Comparison of ENCODE assay signal across 25 mouse cellular contexts in the genomic region with DNA sequence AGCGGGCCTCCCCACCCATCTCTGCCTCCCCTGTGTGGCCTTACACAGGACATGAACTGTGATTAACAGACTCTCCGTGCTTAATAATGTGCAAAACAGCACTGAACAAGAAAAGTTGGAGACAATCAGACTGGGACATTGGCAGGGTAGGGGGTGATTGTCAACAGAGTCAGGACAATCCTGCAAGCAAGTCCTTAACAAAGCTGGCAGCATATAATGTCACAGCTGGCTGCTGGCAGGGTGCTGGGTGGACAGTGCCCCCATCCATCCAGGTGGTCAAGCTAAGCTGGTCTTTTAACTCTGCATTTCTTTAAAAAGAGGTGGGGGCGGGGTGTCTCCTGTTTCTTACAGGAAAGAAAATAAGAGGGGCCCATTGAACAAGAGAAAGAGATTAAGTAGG.
A peak's percentile ranks its signal among the peaks of the same experiment; 100 is the strongest.
DNase-seq lines count a peak whose midpoint lies in the region; ATAC-seq and TF ChIP-seq lines count a peak whose summit lies in the region.
"Had no signal": no experiment of that assay in that cellular context is flagged by ENCODE, and none has a peak within 500 bp of the region (broad histone marks: within the 10 kb centered on the region; RNA-seq: fewer than 3 reads in every experiment).

No protein-coding gene starts in this region.

- ATAC-seq in forebrain, embryonic 11.5 days (replicated peaks; ENCODE audit: low FRiP score): peak; percentile 81
- no peak for ATAC-seq in forebrain, embryonic 13.5 days
- ATAC-seq in kidney, embryonic 15.5 days (replicated peaks; ENCODE audit: low FRiP score): peak; percentile 36; the same call in 1 of the 2 replicates
- ATAC-seq in kidney, embryonic 14.5 days (ENCODE audit: low FRiP score, low TSS enrichment): no peak
- ATAC-seq in stomach, embryonic 14.5 days (ENCODE audit: insufficient number of reproducible peaks, insufficient read depth, low FRiP score, low read depth): 0 out of 2 replicates have a peak, but pooled peaks have one; percentile 37
- no peak for ATAC-seq in stomach, postnatal 0 days (ENCODE audit: low FRiP score, low TSS enrichment)
- ATAC-seq: activated CD4-positive, CD25-positive, alpha-beta regulatory T cell, adult 4 months; CD4-positive, CD25-positive, alpha-beta regulatory T cell, adult 4 months; forebrain, postnatal 0 days; Patski had no signal

- peaks cover 18% of the 10 kb centered on the region for H3K27me3 ChIP-seq in forebrain, embryonic 11.5 days (ENCODE audit: control insufficient read depth, insufficient read depth, low read length)
- H3K27me3 ChIP-seq in forebrain, embryonic 13.5 days: peaks cover 61% of the 10 kb centered on the region
- no peaks in the 10 kb centered on the region for H3K27me3 ChIP-seq in kidney, embryonic 15.5 days
- H3K27me3 ChIP-seq in kidney, embryonic 14.5 days (ENCODE audit: control insufficient read depth, insufficient read depth, low read length): no peaks in the 10 kb centered on the region
- no peaks in the 10 kb centered on the region for H3K27me3 ChIP-seq in stomach, embryonic 14.5 days (ENCODE audit: control insufficient read depth, insufficient read depth, low read length)
- H3K27me3 ChIP-seq in stomach, postnatal 0 days (ENCODE audit: control insufficient read depth, insufficient read depth, low read length): no peaks in the 10 kb centered on the region
- H3K27me3 ChIP-seq: CH12.LX; embryonic facial prominence, embryonic 12.5 days had no signal

- H3K27ac ChIP-seq in forebrain, embryonic 11.5 days (ENCODE audit: low read depth, low read length): no peak overlapping the region
- no peak overlapping the region for H3K27ac ChIP-seq in forebrain, embryonic 13.5 days
- no peak overlapping the region for H3K27ac ChIP-seq in kidney, embryonic 15.5 days
- H3K27ac ChIP-seq in kidney, embryonic 14.5 days (ENCODE audit: low read depth, low read length): no peak overlapping the region
- no peak overlapping the region for H3K27ac ChIP-seq in stomach, embryonic 14.5 days (ENCODE audit: low read length)
- no peak overlapping the region for H3K27ac ChIP-seq in stomach, postnatal 0 days (replicated peaks)
- H3K27ac ChIP-seq: embryonic facial prominence, embryonic 10.5 days; embryonic facial prominence, embryonic 12.5 days had no signal

- no peak overlapping the region for H3K4me3 ChIP-seq in forebrain, embryonic 11.5 days (ENCODE audit: low read depth, low read length)
- no peak overlapping the region for H3K4me3 ChIP-seq in forebrain, embryonic 13.5 days
- H3K4me3 ChIP-seq in kidney, embryonic 15.5 days (replicated peaks): no peak overlapping the region
- H3K4me3 ChIP-seq in kidney, embryonic 14.5 days (ENCODE audit: low read length): no peak overlapping the region
- no peak overlapping the region for H3K4me3 ChIP-seq in stomach, embryonic 14.5 days (ENCODE audit: low read depth, low read length)
- H3K4me3 ChIP-seq in stomach, postnatal 0 days (ENCODE audit: low read depth, low read length): no peak overlapping the region
- H3K4me3 ChIP-seq: embryonic facial prominence, embryonic 10.5 days; embryonic facial prominence, embryonic 12.5 days had no signal

- H3K4me2 ChIP-seq in forebrain, embryonic 11.5 days (ENCODE audit: low read depth, low read length, severe bottlenecking): no peak overlapping the region
- H3K4me2 ChIP-seq in forebrain, embryonic 13.5 days: no peak overlapping the region
- no peak overlapping the region for H3K4me2 ChIP-seq in kidney, embryonic 15.5 days
- H3K4me2 ChIP-seq in kidney, embryonic 14.5 days (replicated peaks; ENCODE audit: low read depth, low read length): no peak overlapping the region
- H3K4me2 ChIP-seq in stomach, embryonic 14.5 days (replicated peaks; ENCODE audit: low read depth, low read length): no peak overlapping the region
- no peak overlapping the region for H3K4me2 ChIP-seq in stomach, postnatal 0 days (replicated peaks; ENCODE audit: low read depth)
- H3K4me2 ChIP-seq: embryonic facial prominence, embryonic 12.5 days had no signal

- H3K9me3 ChIP-seq in forebrain, embryonic 11.5 days (ENCODE audit: control insufficient read depth, low read length): no peaks in the 10 kb centered on the region
- H3K9me3 ChIP-seq in forebrain, embryonic 13.5 days (replicated peaks): no peaks in the 10 kb centered on the region
- no peaks in the 10 kb centered on the region for H3K9me3 ChIP-seq in kidney, embryonic 15.5 days (replicated peaks)
- H3K9me3 ChIP-seq in kidney, embryonic 14.5 days (ENCODE audit: control insufficient read depth, low read length): no peaks in the 10 kb centered on the region
- no peaks in the 10 kb centered on the region for H3K9me3 ChIP-seq in stomach, embryonic 14.5 days (ENCODE audit: control insufficient read depth, low read depth, low read length)
- no peaks in the 10 kb centered on the region for H3K9me3 ChIP-seq in stomach, postnatal 0 days (ENCODE audit: control insufficient read depth, low read length)
- H3K9me3 ChIP-seq: embryonic facial prominence, embryonic 10.5 days; embryonic facial prominence, embryonic 12.5 days had no signal

- no peak overlapping the region for H3K9ac ChIP-seq in forebrain, embryonic 11.5 days (ENCODE audit: low read length)
- no peak overlapping the region for H3K9ac ChIP-seq in forebrain, embryonic 13.5 days
- no peak overlapping the region for H3K9ac ChIP-seq in kidney, embryonic 15.5 days
- H3K9ac ChIP-seq in kidney, embryonic 14.5 days (ENCODE audit: low read depth, low read length): no peak overlapping the region
- no peak overlapping the region for H3K9ac ChIP-seq in stomach, embryonic 14.5 days (replicated peaks; ENCODE audit: low read depth, low read length)
- no peak overlapping the region for H3K9ac ChIP-seq in stomach, postnatal 0 days (ENCODE audit: low read length)
- H3K9ac ChIP-seq: embryonic facial prominence, embryonic 12.5 days; forebrain, postnatal 0 days had no signal

- peak; percentile 3 for DNase-seq in embryo, embryonic 11 days
- DNase-seq in embryo, embryonic 10 days (ENCODE audit: low spot score): no peak
- DNase-seq in forebrain, embryonic 11.5 days (ENCODE audit: low spot score): no peak
- DNase-seq in stomach, postnatal 0 days (ENCODE audit: low spot score): no peak
- DNase-seq: adrenal gland, adult 8-10 months; adrenal gland, postnatal 14 days; adrenal gland, postnatal 36 days; B cell, adult 2 months; cerebellum, adult 11-12 months; cerebellum, adult 2 months; cerebellum, adult 9-10 months; cerebellum, postnatal 10 days; cerebellum, postnatal 25 days; forebrain, postnatal 0 days had no signal

- no peaks in the 10 kb centered on the region for H3K36me3 ChIP-seq in forebrain, embryonic 11.5 days (ENCODE audit: control insufficient read depth, insufficient read depth, low read length)
- no peaks in the 10 kb centered on the region for H3K36me3 ChIP-seq in forebrain, embryonic 13.5 days (ENCODE audit: poor library complexity, severe bottlenecking)
- no peaks in the 10 kb centered on the region for H3K36me3 ChIP-seq in kidney, embryonic 15.5 days
- H3K36me3 ChIP-seq in kidney, embryonic 14.5 days (ENCODE audit: control insufficient read depth, insufficient read depth, low read length): no peaks in the 10 kb centered on the region
- no peaks in the 10 kb centered on the region for H3K36me3 ChIP-seq in stomach, embryonic 14.5 days (ENCODE audit: control insufficient read depth, insufficient read depth, low read length)
- H3K36me3 ChIP-seq in stomach, postnatal 0 days (ENCODE audit: control insufficient read depth, insufficient read depth, low read length): no peaks in the 10 kb centered on the region
- H3K36me3 ChIP-seq: embryonic facial prominence, embryonic 10.5 days; embryonic facial prominence, embryonic 12.5 days; G1E had no signal

- TF ChIP-seq CTCF in stomach, postnatal 0 days (IDR thresholded peaks at IDR 0.05; ENCODE audit: low read depth): no peak

- WGBS in forebrain, embryonic 11.5 days: 27% methylated on average over 3 of the region's 3 CpGs
- 18% methylated on average over 3 of the region's 3 CpGs for WGBS in forebrain, embryonic 13.5 days
- 72% methylated on average over 3 of the region's 3 CpGs for WGBS in kidney, embryonic 15.5 days
- 67% methylated on average over 3 of the region's 3 CpGs for WGBS in kidney, embryonic 14.5 days
- 69% methylated on average over 3 of the region's 3 CpGs for WGBS in stomach, embryonic 14.5 days
- WGBS in stomach, postnatal 0 days: 63% methylated on average over 3 of the region's 3 CpGs

- H3K4me1 ChIP-seq in forebrain, embryonic 11.5 days (replicated peaks; ENCODE audit: control insufficient read depth, insufficient read depth, low read length): 0 out of 2 replicates have a peak, but pooled peaks cover 3% of the 10 kb centered on the region
- H3K4me1 ChIP-seq in forebrain, embryonic 13.5 days: no peaks in the 10 kb centered on the region
- no peaks in the 10 kb centered on the region for H3K4me1 ChIP-seq in kidney, embryonic 15.5 days
- H3K4me1 ChIP-seq in kidney, embryonic 14.5 days (ENCODE audit: control insufficient read depth, insufficient read depth, low read length): no peaks in the 10 kb centered on the region
- no peaks in the 10 kb centered on the region for H3K4me1 ChIP-seq in stomach, embryonic 14.5 days (ENCODE audit: control insufficient read depth, insufficient read depth, low read length)
- no peaks in the 10 kb centered on the region for H3K4me1 ChIP-seq in stomach, postnatal 0 days (replicated peaks; ENCODE audit: control insufficient read depth, insufficient read depth)
- H3K4me1 ChIP-seq: embryonic facial prominence, embryonic 12.5 days had no signal

- no peak for TF ChIP-seq EP300 in stomach, postnatal 0 days (optimal IDR thresholded peaks at IDR 0.05)

Comparison
In these comparisons a context has a peak if more than half of its experiments do, and no peak if none do; other contexts are left out.
1. ATAC-seq: peak in forebrain, embryonic 11.5 days (single experiment), kidney, embryonic 15.5 days (single experiment) and stomach, embryonic 14.5 days (single experiment); none in forebrain, embryonic 13.5 days (single experiment), kidney, embryonic 14.5 days (single experiment) and stomach, postnatal 0 days (single experiment).